ENCODE assay signal across 9 mouse cellular contexts in the genomic region with DNA sequence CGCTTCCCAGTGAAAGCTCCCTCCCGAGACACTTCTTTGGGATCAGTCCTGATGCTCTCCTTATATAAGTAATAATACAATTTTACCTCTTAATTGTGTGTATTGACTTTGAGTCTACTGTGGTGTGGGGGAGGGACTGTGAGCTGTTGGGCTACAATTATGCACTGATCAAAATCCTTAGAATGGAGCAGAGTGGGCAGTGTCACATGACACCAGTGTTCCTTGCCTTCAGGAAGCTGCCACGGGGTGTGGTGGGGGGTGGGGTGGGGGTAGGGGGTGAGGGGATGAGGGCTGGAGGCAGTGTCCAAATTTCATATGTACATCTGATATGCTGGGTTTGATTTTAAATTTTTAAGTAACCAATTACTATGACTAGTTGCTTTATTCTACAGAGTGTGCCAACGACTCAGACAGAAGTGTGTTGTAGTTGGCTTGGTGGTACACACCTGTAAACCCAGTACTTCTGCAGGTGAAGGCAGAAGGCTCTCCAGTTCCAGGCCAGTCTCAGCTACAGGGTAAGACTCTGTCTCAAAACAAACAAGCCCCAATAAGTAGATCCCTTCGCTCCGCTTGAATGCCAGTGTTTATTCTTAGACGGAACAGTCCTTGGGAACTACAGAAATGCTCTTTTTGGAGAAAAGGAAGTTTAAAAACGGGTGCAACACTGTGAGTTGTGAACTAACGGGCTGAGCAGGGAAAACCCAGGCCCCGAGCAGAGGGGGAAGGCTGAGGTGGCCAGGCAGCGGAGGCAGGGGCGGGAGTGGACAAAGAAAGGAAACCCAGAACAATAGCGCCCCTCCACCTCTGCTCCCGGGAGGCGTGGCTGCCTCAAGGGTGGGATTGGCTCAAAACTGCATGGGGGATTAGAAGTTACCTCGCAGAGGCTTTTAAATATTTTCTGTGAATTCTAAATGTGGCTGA. TPM values are rescaled to one million over a fixed set of nuclear protein-coding genes. Genes with fewer than 3 reads are reported as not detected.
DNase-seq lines count a peak whose midpoint lies in the region; ATAC-seq lines count a peak whose summit lies in the region.
"Had no signal": no experiment of that assay in that cellular context is flagged by ENCODE, and none has a peak within 500 bp of the region (broad histone marks: within the 10 kb centered on the region; RNA-seq: fewer than 3 reads in every experiment).

No protein-coding gene starts in this region.

- H3K4me3 ChIP-seq in hindbrain, embryonic 10.5 days = peak overlapping the region; percentile 43
- no peak overlapping the region for H3K4me3 ChIP-seq in limb, embryonic 11.5 days (ENCODE audit: low read depth, low read length)
- H3K4me3 ChIP-seq in midbrain, embryonic 11.5 days (ENCODE audit: low read depth, low read length) = peak overlapping the region; percentile 17; the same call in 1 of the 2 replicates
- H3K4me3 ChIP-seq: erythroblast, embryonic 14.5 days had no signal

- H3K36me3 ChIP-seq in hindbrain, embryonic 10.5 days = no peaks in the 10 kb centered on the region
- no peaks in the 10 kb centered on the region for H3K36me3 ChIP-seq in limb, embryonic 11.5 days (ENCODE audit: control insufficient read depth, insufficient read depth, low read length)
- no peaks in the 10 kb centered on the region for H3K36me3 ChIP-seq in midbrain, embryonic 11.5 days (ENCODE audit: control insufficient read depth, insufficient read depth, low read length)

- peak overlapping the region; percentile 20; the same call in 1 of the 2 replicates for H3K4me2 ChIP-seq in limb, embryonic 11.5 days (ENCODE audit: low read depth, severe bottlenecking)
- peak overlapping the region; percentile 45 for H3K4me2 ChIP-seq in midbrain, embryonic 11.5 days

- H3K27me3 ChIP-seq in hindbrain, embryonic 10.5 days (ENCODE audit: insufficient read depth, poor library complexity, severe bottlenecking) = no peaks in the 10 kb centered on the region
- H3K27me3 ChIP-seq in limb, embryonic 11.5 days (ENCODE audit: control insufficient read depth, insufficient read depth, low read length) = no peaks in the 10 kb centered on the region
- no peaks in the 10 kb centered on the region for H3K27me3 ChIP-seq in midbrain, embryonic 11.5 days (ENCODE audit: control insufficient read depth, insufficient read depth, low read length)

- no peaks in the 10 kb centered on the region for H3K9me3 ChIP-seq in hindbrain, embryonic 10.5 days
- no peaks in the 10 kb centered on the region for H3K9me3 ChIP-seq in limb, embryonic 11.5 days (ENCODE audit: control insufficient read depth, low read length)
- H3K9me3 ChIP-seq in midbrain, embryonic 11.5 days (ENCODE audit: control insufficient read depth, low read length) = no peaks in the 10 kb centered on the region

- ATAC-seq in limb, embryonic 11.5 days (ENCODE audit: insufficient number of reproducible peaks, low FRiP score, low TSS enrichment, low read depth) = peak; percentile 70; the same call in 1 of the 2 replicates
- ATAC-seq in midbrain, embryonic 11.5 days (ENCODE audit: low FRiP score) = peak; percentile 92

- H3K9ac ChIP-seq in limb, embryonic 11.5 days (ENCODE audit: low read length) = peak overlapping the region; percentile 41
- peak overlapping the region; percentile 62 for H3K9ac ChIP-seq in midbrain, embryonic 11.5 days (ENCODE audit: low read length)

- peaks cover 11% of the 10 kb centered on the region for H3K4me1 ChIP-seq in hindbrain, embryonic 10.5 days (replicated peaks)
- H3K4me1 ChIP-seq in limb, embryonic 11.5 days (ENCODE audit: control insufficient read depth, insufficient read depth, low read length) = no peaks in the 10 kb centered on the region
- peaks cover 9% of the 10 kb centered on the region; the same call in 1 of the 2 replicates for H3K4me1 ChIP-seq in midbrain, embryonic 11.5 days (ENCODE audit: control insufficient read depth, insufficient read depth, low read length)

- peak; percentile 4 to 15 for DNase-seq in layer of hippocampus, postnatal 10 days (ENCODE audit: low spot score in 2 of 2)
- no peak for DNase-seq in layer of hippocampus, adult 11-12 months (ENCODE audit: low spot score)
- peak; percentile 40 for DNase-seq in forelimb bud, embryonic 11.5 days (ENCODE audit: low read depth, low spot score)
- DNase-seq in hindbrain, embryonic 10.5 days (ENCODE audit: low spot score) = peak; percentile 81
- peak; percentile 76 for DNase-seq in limb, embryonic 11.5 days (ENCODE audit: low spot score)
- DNase-seq in midbrain, embryonic 11.5 days (ENCODE audit: low spot score, missing footprints) = peak; percentile 98
- no peak for DNase-seq in thymus, postnatal 10 days (ENCODE audit: low spot score in 2 of 2)
- no peak for DNase-seq in right cerebral cortex, adult 2 months (ENCODE audit: low spot score in 2 of 2)

- peak overlapping the region; percentile 92 for H3K27ac ChIP-seq in hindbrain, embryonic 10.5 days
- H3K27ac ChIP-seq in limb, embryonic 11.5 days (replicated peaks; ENCODE audit: low read depth, low read length) = peak overlapping the region; percentile 44; the same call in 1 of the 2 replicates
- H3K27ac ChIP-seq in midbrain, embryonic 11.5 days (ENCODE audit: low read depth, low read length) = peak overlapping the region; percentile 68

- 11% methylated on average over 16 of the region's 16 CpGs for WGBS in hindbrain, embryonic 10.5 days
- WGBS in limb, embryonic 11.5 days = 21% methylated on average over 16 of the region's 16 CpGs
- 9% methylated on average over 16 of the region's 16 CpGs for WGBS in midbrain, embryonic 11.5 days

RNA-seq across cellular contexts. Expression of gene Xpo1, which starts 45.0 kb away (rescaled TPM):
- 10 to 100 TPM; 78.0 to 79.1 TPM for total RNA-seq in layer of hippocampus, postnatal 10 days (2021)
- 101 and 125 TPM in 2 replicates for polyA plus RNA-seq in hindbrain, embryonic 10.5 days (2016; fragmentation: Nextera tagmentation; extraction: Ambion mirVana)
- 179 and 195 TPM in 2 replicates for polyA plus RNA-seq in limb, embryonic 11.5 days (2014; fragmentation: Nextera tagmentation; extraction: Ambion mirVana)
- 171 and 184 TPM in 2 replicates for polyA plus RNA-seq in midbrain, embryonic 11.5 days (2014; fragmentation: Nextera tagmentation; extraction: Ambion mirVana)

Comparison
In these comparisons a context has a peak if more than half of its experiments do, and no peak if none do; other contexts are left out.
1. DNase-seq: peak in layer of hippocampus, postnatal 10 days (2 of 2), forelimb bud, embryonic 11.5 days (single experiment), hindbrain, embryonic 10.5 days (single experiment), limb, embryonic 11.5 days (single experiment) and midbrain, embryonic 11.5 days (single experiment); none in layer of hippocampus, adult 11-12 months (single experiment), thymus, postnatal 10 days (0 of 2) and right cerebral cortex, adult 2 months (0 of 2).
2. Peak in every context shown above with its lines, with median percentiles within 50 percentile points of each other: H3K27ac ChIP-seq.